Mouse (Mus musculus): ENCODE data around the gene Nsd2.
A peak's percentile ranks its signal among the peaks of the same experiment; 100 is the strongest.
"Not testable (repeated sequence)": the region's sequence is repeated elsewhere in the genome, so short reads cannot be mapped to it uniquely, and the experiment has no call there.

Gene Nsd2

GRCm38 (mm10) chr5:33922566-33922965 is 102.0 kb downstream of the Nsd2 start:
- no peak for ATAC-seq (ENCODE audit: insufficient number of reproducible peaks, low FRiP score, low TSS enrichment)

GRCm38 (mm10) chr5:33926170-33926569 is 105.6 kb downstream of the Nsd2 start:
- no peak for ATAC-seq (ENCODE audit: insufficient number of reproducible peaks, low FRiP score, low TSS enrichment)

GRCm38 (mm10) chr5:33932413-33932812 is 111.9 kb downstream of the Nsd2 start:
- no peak for ATAC-seq (ENCODE audit: insufficient number of reproducible peaks, low FRiP score, low TSS enrichment)

GRCm38 (mm10) chr5:33934081-33934480 is 113.6 kb downstream of the Nsd2 start:
- no peak for ATAC-seq (ENCODE audit: insufficient number of reproducible peaks, low FRiP score, low TSS enrichment)

- ATAC-seq (ENCODE audit: insufficient number of reproducible peaks, low FRiP score, low TSS enrichment): no peak
Observed at GRCm38 (mm10) chr5:33934877-33935276, 114.4 kb downstream of the Nsd2 start.

GRCm38 (mm10) chr5:33935700-33936111 is 115.2 kb downstream of the Nsd2 start:
- no peak for ATAC-seq (ENCODE audit: insufficient number of reproducible peaks, low FRiP score, low TSS enrichment)

GRCm38 (mm10) chr5:33936120-33936707 is 115.7 kb downstream of the Nsd2 start, which contains the start of gene Nelfa:
TSS of gene Nelfa (minus strand) at chr5:33936413.
- ATAC-seq (ENCODE audit: insufficient number of reproducible peaks, low FRiP score, low TSS enrichment): peak; percentile 97

- no peak for ATAC-seq (ENCODE audit: insufficient number of reproducible peaks, low FRiP score, low TSS enrichment)
Observed at GRCm38 (mm10) chr5:33937230-33937629, 116.7 kb downstream of the Nsd2 start.

GRCm38 (mm10) chr5:33938448-33938847 is 117.9 kb downstream of the Nsd2 start:
- ATAC-seq (ENCODE audit: insufficient number of reproducible peaks, low FRiP score, low TSS enrichment): no peak

- not testable (repeated sequence) for ATAC-seq (ENCODE audit: insufficient number of reproducible peaks, low FRiP score, low TSS enrichment)
Observed at GRCm38 (mm10) chr5:33947035-33947434, 126.5 kb downstream of the Nsd2 start.
